Mouse (Mus musculus) adrenal gland, adult (tissue): ENCODE results near the gene Cyp2s1.

Source experiments
- DNase-seq, 2 experiments: peaks; one replicate each; pipeline ENCODE4 v3.0.0; 2022 to 2023; ENCODE audit warnings: low spot score in 1 of 2; ENCODE audit not compliant: inconsistent age in 2 of 2

Gene Cyp2s1

GRCm38 (mm10) chr7:25781937-25782610 is 34.6 kb downstream of the Cyp2s1 start:
- no peak for DNase-seq

GRCm38 (mm10) chr7:25781321-25781936 is 35.3 kb downstream of the Cyp2s1 start:
- peak; percentile 65 to 76 for DNase-seq

- no peak for DNase-seq
These were observed 36.0 kb downstream of the Cyp2s1 start for GRCm38 (mm10) chr7:25780753-25781152.

- no peak for DNase-seq
These were observed 36.7 kb downstream of the Cyp2s1 start for GRCm38 (mm10) chr7:25780021-25780420.

GRCm38 (mm10) chr7:25768229-25768628 is 48.5 kb downstream of the Cyp2s1 start:
- DNase-seq = no peak

- no peak for DNase-seq
These were observed 50.6 kb downstream of the Cyp2s1 start for GRCm38 (mm10) chr7:25766108-25766507.

- no peak for DNase-seq
These were observed 52.5 kb downstream of the Cyp2s1 start for GRCm38 (mm10) chr7:25764221-25764620.

GRCm38 (mm10) chr7:25763678-25764077 is 53.0 kb downstream of the Cyp2s1 start:
- peak in 1 of 2 experiments; percentile 42 for DNase-seq

- DNase-seq = peak; percentile 15 to 51
These were observed 55.4 kb downstream of the Cyp2s1 start for GRCm38 (mm10) chr7:25761354-25761753.

GRCm38 (mm10) chr7:25756011-25756410 is 60.7 kb downstream of the Cyp2s1 start:
- DNase-seq = peak; percentile 93 to 97

GRCm38 (mm10) chr7:25755468-25755833 is 61.3 kb downstream of the Cyp2s1 start:
- DNase-seq = peak in 1 of 2 experiments; percentile 78

- DNase-seq = peak; percentile 99 to 100
These were observed 61.8 kb downstream of the Cyp2s1 start, which contains the start of gene Hnrnpul1 for GRCm38 (mm10) chr7:25754738-25755467. Gene Hnrnpul1, minus strand, starts transcription at chr7:25754757.

- DNase-seq = no peak
These were observed 62.3 kb downstream of the Cyp2s1 start for GRCm38 (mm10) chr7:25754439-25754737.

GRCm38 (mm10) chr7:25753643-25754438 is 62.9 kb downstream of the Cyp2s1 start:
- no peak for DNase-seq

GRCm38 (mm10) chr7:25753076-25753475 is 63.6 kb downstream of the Cyp2s1 start:
- DNase-seq = no peak
